Mouse (Mus musculus): ENCODE measurements around the gene Plekha6.

DNA sequence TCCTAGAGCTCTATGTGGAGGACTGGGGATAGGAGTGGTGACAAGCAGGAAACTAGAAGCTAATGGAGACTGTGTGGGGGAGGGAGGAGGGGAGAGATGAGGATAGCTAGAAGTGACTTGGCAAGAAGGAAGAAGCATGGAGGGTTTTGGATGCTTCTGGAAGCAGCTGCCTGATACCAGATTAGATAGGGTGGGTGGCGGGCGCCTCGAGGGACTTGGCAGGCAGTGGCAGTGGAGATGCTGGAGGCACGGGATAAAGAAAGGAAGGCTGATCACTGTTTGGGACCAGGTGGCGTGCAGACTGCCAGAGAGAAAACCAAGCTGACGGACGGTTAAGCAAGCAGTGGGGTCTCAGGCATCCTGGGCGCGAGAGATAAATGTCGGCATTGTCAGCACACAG is 147.9 kb downstream of the Plekha6 start:
- TF ChIP-seq CTCF (IDR thresholded peaks at IDR 0.05) (no peak), EP300 (IDR thresholded peaks at IDR 0.05) (no peak)

Measured in lung, postnatal 0 days (tissue).